Mouse (Mus musculus) heart, adult 2 months (tissue): ENCODE data around the gene Ap2m1.

Source experiments
- CTCF ChIP-seq: fragments of 200-600 bp; IDR thresholded peaks from 2 replicates; pipeline ENCODE4 v1.8.1; 2022; ENCODE audit warnings: antibody characterized with exemption, mild to moderate bottlenecking, moderate library complexity
- EP300 ChIP-seq: fragments of 200-500 bp; IDR thresholded peaks from 2 replicates; pipeline ENCODE4 v1.6.1; 2011; ENCODE audit warnings: low read depth, low read length, control low read depth; ENCODE audit not compliant: insufficient read depth

- TF ChIP-seq EP300 (no peak), CTCF (no peak)
These were observed 18.1 kb upstream of the Ap2m1 start for GRCm38 (mm10) chr16:20517216-20517615.
